Mouse (Mus musculus) spleen, adult 2 months (tissue): ENCODE data around the gene Trpc4ap. TPM values are rescaled to one million over a fixed set of nuclear protein-coding genes. Genes with fewer than 3 reads are reported as not detected.
"Not testable (repeated sequence)": the region's sequence is repeated elsewhere in the genome, so short reads cannot be mapped to it uniquely, and the experiment has no call there.

Source experiments
- DNase-seq, 2 experiments: peaks; one replicate each; pipeline versions ENCODE4 v3.0.0 to v3.0.0-alpha.2; 2012 to 2021; ENCODE audit warnings: low spot score in 2 of 2, low read depth in 1 of 2
- H3K27ac ChIP-seq: fragments of 200-500 bp; 2 replicates; pipeline ENCODE4 v1.5.1; 2012; ENCODE audit warnings: low read length, inconsistent platforms; ENCODE audit not compliant: insufficient read depth
- H3K27me3 ChIP-seq: fragments of 200-500 bp; 2 replicates; pipeline ENCODE4 v1.6.1; 2012; ENCODE audit warnings: mild to moderate bottlenecking, moderate library complexity, low read length, inconsistent platforms; ENCODE audit not compliant: control insufficient read depth, insufficient read depth
- H3K36me3 ChIP-seq: fragments of 200-500 bp; 2 replicates; pipeline ENCODE4 v1.6.1; 2012; ENCODE audit warnings: mild to moderate bottlenecking, low read length, inconsistent platforms; ENCODE audit not compliant: control insufficient read depth, insufficient read depth
- H3K4me1 ChIP-seq: fragments of 200-500 bp; 2 replicates; pipeline ENCODE4 v1.6.1; 2011; ENCODE audit warnings: inconsistent platforms; ENCODE audit not compliant: control insufficient read depth, insufficient read depth, insufficient read length
- H3K4me3 ChIP-seq: fragments of 200-500 bp; 2 replicates; pipeline ENCODE4 v1.5.1; 2011; ENCODE audit warnings: mild to moderate bottlenecking, inconsistent platforms; ENCODE audit not compliant: insufficient read depth, insufficient read length; ENCODE audit errors: extremely low read depth
- CTCF ChIP-seq: fragments of 200-500 bp; IDR thresholded peaks from 2 replicates; pipeline ENCODE4 v1.5.1; 2011; ENCODE audit warnings: mild to moderate bottlenecking, inconsistent platforms; ENCODE audit not compliant: insufficient read depth, insufficient read length, insufficient replicate concordance; ENCODE audit errors: extremely low read depth
- POLR2A ChIP-seq: fragments of 200-500 bp; IDR thresholded peaks from 2 replicates; pipeline ENCODE4 v1.6.1; 2011; ENCODE audit warnings: low read depth, low read length, inconsistent platforms
- WGBS: fragments of 180-500 bp; shearing (Covaris S2); methylation state at CpG from one replicate; pipeline ENCODE4 v1.1.7; 2018; 5-methylcytosine and 5-hydroxymethylcytosine counted together
- polyA plus RNA-seq: library from polyadenylated mRNA; depleted of rRNA; stranded (reverse); fragments of >200 nt; gene quantifications from 2 replicates; pipeline ENCODE4 v1.2.3, GENCODE M21; 2012; rRNA removed

The Trpc4ap gene
- 144 and 162 TPM in 2 replicates for polyA plus RNA-seq

DNA sequence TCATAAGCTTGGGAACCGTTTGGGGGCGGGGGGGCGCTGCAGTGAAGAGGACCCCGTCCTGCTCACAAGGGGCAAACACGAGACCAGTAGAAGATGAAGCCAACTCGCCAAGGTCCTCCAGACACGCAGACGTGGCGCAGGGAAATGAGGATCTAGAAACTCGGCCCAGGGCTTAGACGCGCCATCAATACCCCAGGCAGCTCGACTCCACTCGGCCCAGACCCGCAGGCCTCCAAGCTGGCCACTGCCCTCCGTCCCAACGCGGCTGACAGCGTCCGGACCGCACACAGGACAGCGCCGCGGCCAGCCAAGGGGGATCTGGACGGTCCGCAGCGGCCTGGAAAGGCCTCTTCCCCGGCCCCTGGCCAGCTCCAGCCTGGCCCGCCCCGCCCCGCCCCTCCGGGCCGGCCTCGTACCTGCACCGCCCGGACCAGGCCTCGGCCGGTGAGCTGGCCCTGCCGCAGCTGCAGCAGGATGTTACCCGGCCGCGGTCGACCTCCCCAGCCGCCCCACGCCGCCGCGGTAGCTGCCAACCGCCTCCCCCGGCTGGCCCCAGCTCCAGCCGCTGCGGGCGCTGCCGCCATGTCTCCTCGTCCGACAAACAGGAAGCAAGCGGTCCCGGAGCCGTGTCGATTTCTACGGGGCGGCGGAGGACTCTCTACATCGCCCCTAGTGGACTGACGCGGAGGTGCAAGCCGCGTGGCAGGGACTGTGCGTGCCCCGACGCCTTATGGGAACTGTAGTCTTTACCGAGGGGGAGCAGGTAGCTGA is at the start of gene Trpc4ap:
TSS of gene Trpc4ap (minus strand) at position 662 of the 771 bp plus-strand sequence.
- Histone ChIP-seq H3K4me3 (peak within 1 kb of the TSS; percentile 95), H3K36me3 (peaks cover 4% of the 10 kb centered on the region; the same call in 1 of the 2 replicates), H3K4me1 (peaks cover 10% of the 10 kb centered on the region; the same call in 1 of the 2 replicates), H3K27me3 (no peaks in the 10 kb centered on the region), H3K27ac (peak within 1 kb of the TSS; percentile 83)
- peak; percentile 84 to 94 for DNase-seq
- peak; percentile 78 for TF ChIP-seq POLR2A
- peak; percentile 97 for TF ChIP-seq CTCF
- WGBS = under 1% methylated on average over 60 of the region's 72 CpGs

DNA sequence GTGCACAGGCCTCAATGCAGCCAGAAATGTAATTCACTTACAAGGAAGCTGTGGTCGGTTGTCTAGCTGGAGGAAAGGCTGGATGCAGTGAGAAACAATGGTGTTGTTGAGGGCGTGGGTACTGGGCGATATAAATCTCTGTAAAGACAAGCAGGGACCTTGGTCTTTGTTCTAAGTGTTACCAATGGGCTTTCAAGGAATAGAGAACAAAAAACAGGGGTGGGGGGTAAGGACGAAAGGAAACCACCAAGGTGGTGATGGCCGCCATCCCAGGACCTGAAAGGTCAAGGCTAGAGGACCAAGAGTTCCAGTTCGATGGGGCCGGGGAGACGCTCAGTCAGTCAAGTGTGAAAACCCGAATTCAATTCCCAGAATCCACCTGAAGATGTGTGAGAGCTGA is 45.6 kb upstream of the Trpc4ap start:
- WGBS = 51% methylated on average over 9 of the region's 9 CpGs
- no peaks in the 10 kb centered on the region for H3K36me3 ChIP-seq
- no peaks in the 10 kb centered on the region for H3K4me1 ChIP-seq
- no peak overlapping the region for H3K27ac ChIP-seq
- H3K4me3 ChIP-seq = no peak overlapping the region
- no peak for DNase-seq
- H3K27me3 ChIP-seq = peaks cover under 1% of the 10 kb centered on the region; the same call in 1 of the 2 replicates
- TF ChIP-seq POLR2A (no peak), CTCF (no peak)

DNA sequence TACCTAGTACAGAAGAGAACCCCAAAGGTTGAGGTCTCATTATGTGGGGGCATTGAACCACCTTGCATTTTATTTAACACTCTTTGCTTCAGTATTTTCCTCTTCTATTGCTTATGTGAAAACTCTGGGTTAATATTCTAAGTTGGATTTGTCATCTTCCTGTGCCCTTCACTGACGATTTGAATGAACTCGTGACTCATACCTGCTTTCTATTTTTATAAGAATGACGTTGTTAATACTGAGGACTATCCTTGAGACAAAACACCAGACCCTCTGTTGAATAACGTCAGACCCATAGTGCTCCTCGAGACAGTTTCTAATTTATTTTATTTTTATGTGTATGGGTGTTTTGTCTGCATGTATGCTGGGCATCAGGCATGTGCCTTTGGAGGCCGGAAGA is 44.8 kb upstream of the Trpc4ap start:
- H3K27me3 ChIP-seq = no peaks in the 10 kb centered on the region
- WGBS = 61% methylated on average over 6 of the region's 6 CpGs
- TF ChIP-seq CTCF = no peak
- no peak for TF ChIP-seq POLR2A

DNA sequence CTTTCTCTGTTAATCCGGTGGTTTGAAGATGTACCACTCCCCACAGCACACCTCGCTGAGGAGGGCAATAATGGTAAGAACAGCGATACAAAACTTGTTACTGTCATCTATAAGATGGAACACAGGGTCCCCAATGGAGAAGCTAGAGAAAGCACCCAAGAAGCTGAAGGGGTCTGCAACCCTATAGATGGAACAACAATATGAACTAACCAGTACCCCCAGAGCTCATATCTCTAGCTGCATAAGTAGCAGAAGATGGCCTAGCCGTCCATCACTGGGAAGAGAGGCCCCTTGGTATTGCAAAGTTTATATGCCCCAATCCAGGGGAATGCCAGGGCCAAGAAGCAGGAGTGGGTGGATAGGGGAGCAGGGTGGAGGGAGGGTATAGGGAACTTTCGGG is 43.6 kb upstream of the Trpc4ap start, which contains the start of gene Gm17581:
TSS of gene Gm17581 (minus strand) at position 101 of the 400 bp plus-strand sequence.
- not testable (repeated sequence) for H3K27ac ChIP-seq, H3K4me3 ChIP-seq, H3K27me3 ChIP-seq, H3K4me1 ChIP-seq, DNase-seq, H3K36me3 ChIP-seq
- 88% methylated on average over 5 of the region's 5 CpGs for WGBS

More for the DNA sequence above, 44.8 kb upstream of the Trpc4ap start:
- H3K36me3 ChIP-seq = no peaks in the 10 kb centered on the region
- H3K4me1 ChIP-seq = no peaks in the 10 kb centered on the region
- no peak overlapping the region for H3K4me3 ChIP-seq
- no peak overlapping the region for H3K27ac ChIP-seq
- DNase-seq = no peak

DNA sequence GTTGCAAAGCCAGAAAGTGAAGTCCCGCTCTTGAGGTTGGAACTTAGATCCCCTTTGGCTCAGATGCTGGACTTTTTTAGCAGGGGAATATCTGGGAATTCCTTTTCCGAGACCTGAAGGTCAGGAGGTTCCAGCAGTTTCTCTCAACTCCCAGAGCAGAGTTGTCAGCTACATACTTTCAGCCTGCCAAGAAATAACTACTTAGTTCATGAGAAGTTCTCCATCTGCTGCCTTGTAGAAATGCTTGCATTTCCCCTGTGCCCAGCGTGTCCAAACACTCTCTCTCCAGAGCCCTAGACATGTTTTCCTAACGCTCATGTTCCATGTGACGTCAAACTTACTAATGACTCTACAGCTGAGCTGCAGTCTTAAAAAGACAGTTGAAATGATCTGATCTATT is 42.9 kb upstream of the Trpc4ap start:
- DNase-seq = no peak
- 88% methylated on average over 5 of the region's 5 CpGs for WGBS
- H3K27ac ChIP-seq = no peak overlapping the region
- H3K36me3 ChIP-seq = no peaks in the 10 kb centered on the region
- H3K4me3 ChIP-seq = no peak overlapping the region
- TF ChIP-seq POLR2A = no peak
- TF ChIP-seq CTCF = no peak
- H3K27me3 ChIP-seq = no peaks in the 10 kb centered on the region
- no peaks in the 10 kb centered on the region for H3K4me1 ChIP-seq

DNA sequence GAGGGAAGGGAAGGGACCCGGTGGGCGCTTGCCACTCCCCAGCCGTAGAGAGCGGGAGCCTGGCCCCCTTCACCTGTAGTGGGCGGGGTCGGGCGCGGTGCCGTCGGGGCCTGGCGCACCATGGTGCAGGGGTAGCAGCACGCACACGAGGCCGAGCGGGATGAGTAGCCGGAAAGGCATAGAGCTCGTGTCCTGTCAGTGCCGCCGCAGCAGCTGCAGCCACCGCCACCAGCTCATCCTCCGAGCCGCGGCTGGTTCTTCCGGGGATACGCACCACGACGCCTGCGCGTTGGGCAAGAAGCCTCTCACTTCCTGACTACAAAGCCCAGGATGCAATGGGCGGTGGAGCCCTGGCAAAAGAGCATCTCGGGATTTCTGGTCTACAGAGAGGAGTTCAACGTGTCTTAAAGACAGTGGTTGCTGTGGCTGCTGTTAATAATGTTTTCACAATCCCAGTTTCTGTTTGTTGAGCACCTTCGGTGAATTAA is 37.0 kb upstream of the Trpc4ap start, which contains the start of gene Edem2:
TSS of gene Edem2 (minus strand) at position 318 of the 488 bp plus-strand sequence.
- peak; percentile 84 to 95 for DNase-seq
- no peaks in the 10 kb centered on the region; the same call in 1 of the 2 replicates for H3K36me3 ChIP-seq
- H3K27ac ChIP-seq = 0 out of 2 replicates have a peak within 1 kb of the TSS, but pooled peaks have one; percentile 35
- WGBS = 1% methylated on average over 33 of the region's 33 CpGs
- peaks cover 2% of the 10 kb centered on the region; the same call in 1 of the 2 replicates for H3K4me1 ChIP-seq
- TF ChIP-seq POLR2A = peak; percentile 95
- TF ChIP-seq CTCF = no peak
- no peaks in the 10 kb centered on the region for H3K27me3 ChIP-seq
- H3K4me3 ChIP-seq = peak within 1 kb of the TSS; percentile 98

DNA sequence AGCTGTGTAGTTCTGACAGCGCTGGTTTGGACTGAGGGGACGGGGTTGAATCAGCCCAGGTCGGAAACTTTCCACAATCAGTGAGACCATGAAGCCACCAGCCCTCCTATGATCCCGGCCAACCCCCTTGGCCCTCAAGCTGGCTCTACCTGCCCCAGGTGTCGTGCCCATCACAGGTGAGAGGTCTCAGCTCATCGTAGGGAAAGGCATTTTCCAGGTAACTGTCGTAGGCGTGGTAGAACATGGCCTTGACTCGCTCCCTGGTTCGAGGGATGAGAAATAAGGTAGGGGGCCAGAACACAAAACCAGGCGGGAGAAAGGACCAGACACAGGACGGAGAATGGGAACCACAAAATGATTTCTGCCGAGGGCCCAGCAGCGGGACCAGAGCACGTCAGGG is 36.6 kb upstream of the Trpc4ap start:
- peaks cover 2% of the 10 kb centered on the region; the same call in 1 of the 2 replicates for H3K4me1 ChIP-seq
- no peak overlapping the region for H3K27ac ChIP-seq

More for the DNA sequence above, 36.6 kb upstream of the Trpc4ap start:
- DNase-seq = no peak
- 5% methylated on average over 15 of the region's 15 CpGs for WGBS
- H3K36me3 ChIP-seq = no peaks in the 10 kb centered on the region; the same call in 1 of the 2 replicates
- TF ChIP-seq CTCF (no peak), POLR2A (no peak)
- H3K4me3 ChIP-seq = peak overlapping the region; percentile 98
- H3K27me3 ChIP-seq = no peaks in the 10 kb centered on the region
